Mouse (Mus musculus): ENCODE data around the gene Gm36210.

DNA sequence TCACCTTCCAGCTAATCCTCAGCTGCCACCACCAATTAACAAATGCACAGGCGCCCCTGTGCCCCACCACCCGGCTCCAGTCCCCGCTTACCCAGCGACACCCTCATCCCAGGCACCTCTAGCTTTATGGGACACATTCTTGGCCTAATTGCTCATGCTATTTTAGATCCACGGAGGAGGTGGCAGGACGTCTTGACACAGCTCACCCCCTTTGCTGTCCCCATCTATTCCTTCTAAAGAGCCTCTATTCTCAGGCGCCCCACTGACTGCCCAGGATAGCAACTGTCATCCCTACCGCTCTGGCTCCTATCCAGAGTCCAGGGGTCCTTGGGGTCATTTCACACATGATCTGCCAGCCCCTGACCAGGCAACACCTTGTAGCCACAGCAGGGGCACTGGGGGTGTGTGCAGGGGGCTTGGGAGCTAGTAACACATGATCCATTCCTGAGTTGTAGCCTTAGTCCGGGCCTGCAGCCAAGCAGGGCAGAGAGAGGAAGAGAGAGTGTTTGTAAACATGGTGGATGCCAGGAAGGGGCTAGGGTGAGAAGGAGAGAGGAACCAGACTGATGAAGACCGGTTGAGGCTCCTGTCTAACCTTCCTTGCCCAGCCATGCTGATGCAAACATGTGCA, 47.6 kb upstream of the Gm36210 start:
- TF ChIP-seq POLR2A (IDR thresholded peaks at IDR 0.05; ENCODE audit: borderline replicate concordance, control insufficient read depth, low read depth, low read length) (no peak), CTCF (IDR thresholded peaks at IDR 0.05; ENCODE audit: control insufficient read depth, insufficient read depth, low read length) (no peak)

All from bone marrow, adult 2 months (tissue).